Mouse (Mus musculus): ENCODE data around the gene Fbxo33.

- no peak for TF ChIP-seq GATA1 (IDR thresholded peaks at IDR 0.05; ENCODE audit: borderline replicate concordance, low read length)
- TF ChIP-seq FLI1 (IDR thresholded peaks at IDR 0.05; ENCODE audit: low read length): no peak
Observed at GRCm38 (mm10) chr12:59166557-59166956, 53.0 kb downstream of the Fbxo33 start.
